Mouse (Mus musculus): ENCODE measurements around the gene Paxbp1.
A peak's percentile ranks its signal among the peaks of the same experiment; 100 is the strongest.

Paxbp1 gene

DNA sequence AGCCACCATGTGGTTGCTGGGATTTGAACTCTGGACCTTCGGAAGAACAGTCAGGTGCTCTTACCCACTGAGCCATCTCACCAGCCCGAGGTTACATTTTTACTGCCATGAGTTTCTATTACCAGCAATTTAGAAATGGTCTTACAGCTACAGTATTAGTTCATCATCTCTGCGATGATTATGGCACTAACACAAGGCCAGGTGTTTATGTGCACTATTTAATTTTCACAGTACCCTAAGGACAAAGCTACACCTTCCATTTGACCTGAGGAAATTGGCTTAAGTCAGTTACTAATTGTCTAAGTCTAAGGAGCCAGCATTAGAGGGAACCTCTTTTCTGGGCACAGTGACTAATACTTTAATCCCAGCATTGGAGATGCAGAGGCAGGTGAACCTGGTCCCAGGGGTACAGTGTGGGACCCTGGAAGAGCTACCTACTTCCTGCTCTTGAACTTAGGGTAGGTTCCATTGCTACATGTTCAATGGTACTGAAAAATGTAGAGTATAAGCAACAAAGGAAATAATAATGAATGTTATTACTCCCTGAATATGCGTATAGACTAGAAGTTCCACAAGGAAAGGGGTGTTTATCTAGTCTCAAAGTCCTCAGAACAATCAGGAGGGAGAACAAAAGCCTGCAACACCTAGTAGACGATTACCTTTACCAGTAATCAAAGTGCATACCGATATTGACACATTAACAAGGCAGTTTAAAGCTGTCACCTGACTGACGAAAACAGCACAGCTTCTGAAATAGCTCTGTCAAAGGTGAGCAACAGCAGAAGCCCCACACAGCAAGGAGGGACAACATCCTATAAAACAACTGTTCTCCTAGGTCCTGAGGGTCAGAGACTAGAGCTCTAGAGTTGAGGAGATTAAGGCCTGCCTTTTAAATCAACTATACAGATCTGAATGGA, 47.8 kb downstream of the Paxbp1 start:
- DNase-seq (ENCODE audit: low spot score): no peak

- no peak for DNase-seq (ENCODE audit: low spot score)
Measured at GRCm38 (mm10) chr16:90995498-90995897, 48.8 kb downstream of the Paxbp1 start.

- peak; percentile 58 for DNase-seq (ENCODE audit: low spot score)
Measured at GRCm38 (mm10) chr16:90995023-90995422, 49.3 kb downstream of the Paxbp1 start.

DNA sequence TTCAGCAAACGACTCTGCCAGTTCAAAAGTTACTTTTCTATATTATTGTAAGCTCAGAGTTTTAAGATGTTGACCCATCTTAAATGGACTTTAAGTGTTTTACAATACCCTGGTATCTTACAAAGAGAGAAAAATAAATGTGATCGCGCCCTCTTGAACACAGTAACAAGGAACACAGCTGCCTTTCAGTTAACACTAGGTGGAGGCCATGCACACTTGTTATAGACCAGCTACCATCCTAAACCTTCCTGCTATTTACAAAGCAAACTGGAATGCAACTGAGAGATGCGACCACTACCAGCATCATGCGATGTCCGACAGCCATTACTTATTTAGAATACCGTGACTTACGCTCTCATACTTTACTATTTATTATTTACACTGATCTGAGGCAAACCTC, 55.2 kb downstream of the Paxbp1 start:
- DNase-seq (ENCODE audit: low spot score): no peak

GRCm38 (mm10) chr16:90988665-90989064, 55.7 kb downstream of the Paxbp1 start:
- DNase-seq (ENCODE audit: low spot score): no peak

- DNase-seq (ENCODE audit: low spot score): no peak
Measured at GRCm38 (mm10) chr16:90988039-90988438, 56.3 kb downstream of the Paxbp1 start.

GRCm38 (mm10) chr16:90971004-90971403, 73.3 kb downstream of the Paxbp1 start:
- DNase-seq (ENCODE audit: low spot score): no peak

DNA sequence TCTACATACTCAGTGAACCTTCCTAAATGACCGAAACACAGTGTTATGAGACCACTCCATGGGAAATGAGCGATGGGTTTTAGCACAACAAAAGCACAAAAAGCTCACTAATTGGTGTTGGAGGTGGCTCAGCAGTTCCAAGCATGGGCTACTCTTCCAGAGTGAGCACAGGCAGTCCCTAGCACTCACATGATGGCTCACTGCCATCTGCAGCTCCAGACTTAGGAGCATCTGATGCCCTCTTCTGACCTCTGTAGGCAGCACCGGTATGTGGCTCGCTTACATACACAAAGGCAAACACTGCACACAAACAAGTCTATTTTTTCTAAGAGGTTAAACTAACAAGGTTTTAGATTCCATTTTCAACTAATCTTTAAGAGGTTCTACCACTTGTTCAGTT, 78.1 kb downstream of the Paxbp1 start:
- no peak for DNase-seq (ENCODE audit: low spot score)

DNA sequence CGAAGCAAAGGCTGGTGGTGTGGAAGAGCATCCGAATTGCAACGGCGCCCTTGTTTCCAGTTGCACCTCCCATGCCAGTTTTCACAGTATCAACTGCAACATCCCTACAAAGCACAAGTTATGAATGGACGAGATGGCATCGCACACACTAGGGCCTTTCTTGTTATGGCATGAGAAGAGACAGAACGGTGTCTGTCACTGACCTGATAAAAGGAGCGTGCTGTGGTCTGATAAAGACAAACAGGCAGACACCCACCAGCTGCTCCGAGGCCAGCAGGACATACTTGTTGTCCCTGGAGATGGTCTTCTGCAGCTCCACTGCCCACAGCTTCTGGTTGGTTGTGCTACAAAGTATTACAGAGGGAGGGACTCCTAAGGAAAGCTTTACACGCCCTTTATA, 80.0 kb downstream of the Paxbp1 start:
- DNase-seq (ENCODE audit: low spot score): no peak

All from adipocyte (in vitro differentiated cells).